Mouse (Mus musculus): ENCODE measurements at regions not wholly inside any gene's neighbourhood (a gene's known extent, or its start where the extent isn't known, plus 50 kb on each side); places are given as distances from the start of the nearest gene placed in this dataset.

DNA sequence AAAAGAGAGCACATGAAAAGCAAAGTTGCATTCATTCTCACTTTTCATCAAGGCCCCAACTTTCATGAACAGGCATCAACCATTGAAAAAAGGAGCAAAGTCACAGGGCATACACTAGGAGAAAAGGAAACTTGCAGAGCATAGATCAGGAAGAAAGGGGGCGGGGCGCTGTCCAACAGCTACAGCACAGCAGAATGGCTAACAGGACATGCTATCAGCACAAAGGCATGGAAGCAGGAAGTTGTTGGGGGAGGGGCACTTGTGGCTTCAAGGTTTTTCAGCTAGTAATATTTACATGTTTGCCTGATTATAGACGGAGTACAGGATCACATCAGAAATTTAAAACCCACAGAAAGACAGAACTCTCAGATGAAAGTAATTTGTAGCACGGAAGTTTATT, 268.7 kb downstream of the Cd47 start:
- Histone ChIP-seq H3K4me3 (ENCODE audit: low read depth, low read length) (no peak overlapping the region), H3K4me2 (no peak overlapping the region), H3K9ac (no peak overlapping the region), H3K27me3 (ENCODE audit: insufficient read depth, low read length) (no peaks in the 10 kb centered on the region), H3K4me1 (ENCODE audit: insufficient read depth) (no peaks in the 10 kb centered on the region), H3K36me3 (ENCODE audit: insufficient read depth) (no peaks in the 10 kb centered on the region), H3K9me3 (ENCODE audit: low read depth, low read length) (0 out of 2 replicates have a peak, but pooled peaks cover 3% of the 10 kb centered on the region), H3K27ac (ENCODE audit: low read depth) (peak overlapping the region; percentile 12; the same call in 1 of the 2 replicates)
- TF ChIP-seq CTCF (IDR thresholded peaks at IDR 0.05; ENCODE audit: low read depth) = no peak
- DNase-seq (peak; percentile 88), ATAC-seq (ENCODE audit: insufficient read depth) (peak; percentile 70; the same call in 1 of the 2 replicates)
- WGBS = 40% methylated on average over 4 of the region's 4 CpGs

- no peaks in the 10 kb centered on the region for H3K36me3 ChIP-seq (ENCODE audit: insufficient read depth)
- H3K4me2 ChIP-seq = no peak overlapping the region
- no peaks in the 10 kb centered on the region for H3K27me3 ChIP-seq (ENCODE audit: insufficient read depth, low read length)
- no peak for TF ChIP-seq CTCF (IDR thresholded peaks at IDR 0.05; ENCODE audit: low read depth)
- no peak overlapping the region for H3K9ac ChIP-seq
- no peak overlapping the region for H3K4me3 ChIP-seq (ENCODE audit: low read depth, low read length)
- ATAC-seq (ENCODE audit: insufficient read depth) (no peak), DNase-seq (no peak)
- 37% methylated on average over 4 of the region's 4 CpGs for WGBS
- H3K9me3 ChIP-seq (ENCODE audit: low read depth, low read length) = 0 out of 2 replicates have a peak, but pooled peaks cover 3% of the 10 kb centered on the region
- no peak overlapping the region for H3K27ac ChIP-seq (ENCODE audit: low read depth)
- no peaks in the 10 kb centered on the region for H3K4me1 ChIP-seq (ENCODE audit: insufficient read depth)
Measured at GRCm38 (mm10) chr16:50070728-50071127, 270.4 kb downstream of the Cd47 start.

- Histone ChIP-seq H3K9ac (no peak overlapping the region), H3K9me3 (ENCODE audit: low read depth, low read length) (0 out of 2 replicates have a peak, but pooled peaks cover 3% of the 10 kb centered on the region), H3K27ac (ENCODE audit: low read depth) (no peak overlapping the region), H3K27me3 (ENCODE audit: insufficient read depth, low read length) (no peaks in the 10 kb centered on the region), H3K36me3 (ENCODE audit: insufficient read depth) (no peaks in the 10 kb centered on the region), H3K4me1 (ENCODE audit: insufficient read depth) (no peaks in the 10 kb centered on the region), H3K4me3 (ENCODE audit: low read depth, low read length) (no peak overlapping the region), H3K4me2 (no peak overlapping the region)
- 59% methylated on average over 14 of the region's 14 CpGs for WGBS
- ATAC-seq (ENCODE audit: insufficient read depth) = no peak
- no peak for TF ChIP-seq CTCF (IDR thresholded peaks at IDR 0.05; ENCODE audit: low read depth)
- DNase-seq = no peak
Measured at GRCm38 (mm10) chr16:50072853-50073360, 272.6 kb downstream of the Cd47 start.

DNA sequence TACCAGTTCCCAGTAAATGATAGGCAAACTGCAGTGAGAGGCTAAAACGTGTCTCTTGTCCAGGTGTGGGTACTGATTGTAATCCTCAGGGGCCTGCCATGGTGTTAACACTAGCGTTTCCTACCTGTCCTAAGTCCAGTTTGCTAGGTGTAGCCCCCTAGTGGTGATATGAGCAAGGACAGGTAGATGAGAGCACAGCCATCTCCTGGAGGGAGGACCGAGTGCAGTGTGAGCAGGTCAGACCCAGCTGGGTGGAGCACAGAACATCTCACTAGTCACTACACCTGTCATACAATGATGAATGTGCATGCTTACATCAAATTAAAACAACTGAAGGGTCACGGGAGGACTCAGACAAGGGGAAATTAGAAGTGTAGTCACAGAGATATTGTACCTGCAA, 273.6 kb downstream of the Cd47 start:
- Histone ChIP-seq H3K9me3 (ENCODE audit: low read depth, low read length) (no peaks in the 10 kb centered on the region), H3K9ac (no peak overlapping the region), H3K27ac (ENCODE audit: low read depth) (no peak overlapping the region), H3K4me1 (ENCODE audit: insufficient read depth) (no peaks in the 10 kb centered on the region), H3K4me3 (ENCODE audit: low read depth, low read length) (no peak overlapping the region), H3K4me2 (no peak overlapping the region), H3K27me3 (ENCODE audit: insufficient read depth, low read length) (no peaks in the 10 kb centered on the region), H3K36me3 (ENCODE audit: insufficient read depth) (no peaks in the 10 kb centered on the region)
- 71% methylated on average over 4 of the region's 4 CpGs for WGBS
- DNase-seq = no peak
- TF ChIP-seq CTCF (IDR thresholded peaks at IDR 0.05; ENCODE audit: low read depth) = peak; percentile 62
- no peak for ATAC-seq (ENCODE audit: insufficient read depth)

- Histone ChIP-seq H3K4me1 (ENCODE audit: insufficient read depth) (no peaks in the 10 kb centered on the region), H3K9ac (no peak overlapping the region), H3K4me2 (no peak overlapping the region), H3K27me3 (ENCODE audit: insufficient read depth, low read length) (no peaks in the 10 kb centered on the region), H3K27ac (ENCODE audit: low read depth) (no peak overlapping the region), H3K9me3 (ENCODE audit: low read depth, low read length) (no peaks in the 10 kb centered on the region), H3K36me3 (ENCODE audit: insufficient read depth) (no peaks in the 10 kb centered on the region), H3K4me3 (ENCODE audit: low read depth, low read length) (no peak overlapping the region)
- TF ChIP-seq CTCF (IDR thresholded peaks at IDR 0.05; ENCODE audit: low read depth) = no peak
- ATAC-seq (ENCODE audit: insufficient read depth) (no peak), DNase-seq (no peak)
- WGBS = 83% methylated on average over 4 of the region's 4 CpGs
Measured at GRCm38 (mm10) chr16:50075641-50076040, 275.3 kb downstream of the Cd47 start.

- Histone ChIP-seq H3K36me3 (ENCODE audit: insufficient read depth) (no peaks in the 10 kb centered on the region), H3K4me1 (ENCODE audit: insufficient read depth) (no peaks in the 10 kb centered on the region), H3K4me2 (no peak overlapping the region), H3K4me3 (ENCODE audit: low read depth, low read length) (no peak overlapping the region), H3K27ac (ENCODE audit: low read depth) (no peak overlapping the region), H3K9me3 (ENCODE audit: low read depth, low read length) (no peaks in the 10 kb centered on the region), H3K9ac (no peak overlapping the region), H3K27me3 (ENCODE audit: insufficient read depth, low read length) (no peaks in the 10 kb centered on the region)
- DNase-seq = no peak
- no peak for TF ChIP-seq CTCF (IDR thresholded peaks at IDR 0.05; ENCODE audit: low read depth)
- ATAC-seq (ENCODE audit: insufficient read depth) = no peak
- WGBS = 53% methylated on average over 1 of the region's 1 CpGs
Measured at GRCm38 (mm10) chr16:50081511-50081910, 281.2 kb downstream of the Cd47 start.

- 36% methylated on average over 1 of the region's 1 CpGs for WGBS
- no peak for TF ChIP-seq CTCF (IDR thresholded peaks at IDR 0.05; ENCODE audit: low read depth)
- ATAC-seq (ENCODE audit: insufficient read depth) = peak; percentile 75; the same call in 1 of the 2 replicates
Measured at GRCm38 (mm10) chr16:50092318-50092717, 292.0 kb downstream of the Cd47 start.

More at GRCm38 (mm10) chr16:50092318-50092717, 292.0 kb downstream of the Cd47 start:
- H3K27ac ChIP-seq (ENCODE audit: low read depth) = no peak overlapping the region
- no peaks in the 10 kb centered on the region for H3K4me1 ChIP-seq (ENCODE audit: insufficient read depth)
- no peaks in the 10 kb centered on the region for H3K36me3 ChIP-seq (ENCODE audit: insufficient read depth)
- peak; percentile 68 for DNase-seq
- no peaks in the 10 kb centered on the region for H3K9me3 ChIP-seq (ENCODE audit: low read depth, low read length)
- no peak overlapping the region for H3K4me3 ChIP-seq (ENCODE audit: low read depth, low read length)
- no peak overlapping the region for H3K4me2 ChIP-seq
- no peaks in the 10 kb centered on the region for H3K27me3 ChIP-seq (ENCODE audit: insufficient read depth, low read length)
- no peak overlapping the region for H3K9ac ChIP-seq
